Mouse (Mus musculus): ENCODE measurements at regions not wholly inside any gene's neighbourhood (a gene's known extent, or its start where the extent isn't known, plus 50 kb on each side); places are given as distances from the start of the nearest gene placed in this dataset.

DNA sequence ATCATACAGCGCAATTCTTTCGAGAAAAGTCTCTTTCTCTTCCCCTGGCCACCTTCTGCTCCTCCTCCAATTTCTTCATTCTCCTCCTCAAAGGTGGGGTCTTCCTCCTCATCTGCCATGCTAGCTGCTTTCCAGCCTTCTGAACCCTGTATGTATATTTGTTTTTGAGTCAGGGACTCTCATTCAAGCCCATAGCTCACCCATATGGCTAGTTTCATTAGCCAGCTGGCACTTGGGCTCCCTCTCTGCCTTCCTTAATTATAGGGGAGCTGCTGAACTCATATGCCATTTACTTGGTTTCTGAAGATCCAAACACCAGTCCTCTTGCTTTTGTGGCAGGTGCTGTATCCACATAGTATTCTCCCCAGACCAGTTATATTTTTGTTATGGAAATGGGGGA is 160.8 kb upstream of the Otx2 start:
- H3K4me1 ChIP-seq (ENCODE audit: control insufficient read depth, insufficient read depth, low read length): no peaks in the 10 kb centered on the region
- H3K4me3 ChIP-seq (ENCODE audit: low read depth, low read length): no peak overlapping the region
- H3K4me2 ChIP-seq (ENCODE audit: low read depth): no peak overlapping the region
- 92% methylated on average over 2 of the region's 2 CpGs for WGBS
- H3K9me3 ChIP-seq (ENCODE audit: control insufficient read depth, low read length): no peaks in the 10 kb centered on the region
- H3K9ac ChIP-seq (ENCODE audit: low read length): no peak overlapping the region
- no peak overlapping the region for H3K27ac ChIP-seq (ENCODE audit: low read depth, low read length)
- H3K36me3 ChIP-seq (ENCODE audit: control insufficient read depth, insufficient read depth, low read length): no peaks in the 10 kb centered on the region
- no peaks in the 10 kb centered on the region for H3K27me3 ChIP-seq (ENCODE audit: control insufficient read depth, insufficient read depth, low read length)
- DNase-seq (ENCODE audit: low spot score) (no peak), ATAC-seq (ENCODE audit: insufficient read depth, low FRiP score, low TSS enrichment) (no peak)

DNA sequence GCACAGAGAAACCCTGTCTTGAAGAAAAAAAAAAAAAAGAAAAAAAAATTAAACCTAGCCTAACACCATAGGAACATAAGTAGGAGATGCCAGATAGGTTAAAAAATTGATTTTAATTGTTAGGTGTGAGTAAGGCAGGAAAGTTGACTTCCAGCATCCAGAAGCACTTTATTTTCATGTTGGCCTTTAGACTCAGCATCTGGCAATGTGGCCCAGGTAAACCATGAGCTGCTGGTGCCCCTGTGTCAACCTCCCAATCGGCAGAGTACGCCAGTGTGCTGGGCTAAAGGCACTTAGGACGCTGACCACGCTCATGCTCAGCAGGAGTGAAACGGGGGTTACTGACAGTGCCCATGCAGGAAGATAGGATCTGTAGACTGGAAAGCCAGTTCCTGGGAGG is 152.8 kb upstream of the Otx2 start:
- 73% methylated on average over 5 of the region's 5 CpGs for WGBS
- no peaks in the 10 kb centered on the region for H3K36me3 ChIP-seq (ENCODE audit: control insufficient read depth, insufficient read depth, low read length)

GRCm38 (mm10) chr14:48824375-48824774 is 150.8 kb upstream of the Otx2 start:
- DNase-seq (ENCODE audit: low spot score) (no peak), ATAC-seq (ENCODE audit: insufficient read depth, low FRiP score, low TSS enrichment) (no peak)
- 77% methylated on average over 3 of the region's 3 CpGs for WGBS
- no peak overlapping the region for H3K9ac ChIP-seq (ENCODE audit: low read length)
- no peaks in the 10 kb centered on the region for H3K36me3 ChIP-seq (ENCODE audit: control insufficient read depth, insufficient read depth, low read length)
- H3K27ac ChIP-seq (ENCODE audit: low read depth, low read length): no peak overlapping the region
- no peaks in the 10 kb centered on the region for H3K4me1 ChIP-seq (ENCODE audit: control insufficient read depth, insufficient read depth, low read length)
- H3K4me3 ChIP-seq (ENCODE audit: low read depth, low read length): no peak overlapping the region
- H3K4me2 ChIP-seq (ENCODE audit: low read depth): no peak overlapping the region
- no peaks in the 10 kb centered on the region for H3K27me3 ChIP-seq (ENCODE audit: control insufficient read depth, insufficient read depth, low read length)
- H3K9me3 ChIP-seq (ENCODE audit: control insufficient read depth, low read length): no peaks in the 10 kb centered on the region

More for the DNA sequence above, 152.8 kb upstream of the Otx2 start:
- Histone ChIP-seq H3K4me3 (ENCODE audit: low read depth, low read length) (no peak overlapping the region), H3K4me2 (ENCODE audit: low read depth) (no peak overlapping the region), H3K4me1 (ENCODE audit: control insufficient read depth, insufficient read depth, low read length) (no peaks in the 10 kb centered on the region), H3K9me3 (ENCODE audit: control insufficient read depth, low read length) (no peaks in the 10 kb centered on the region), H3K27ac (ENCODE audit: low read depth, low read length) (no peak overlapping the region), H3K9ac (ENCODE audit: low read length) (no peak overlapping the region), H3K27me3 (ENCODE audit: control insufficient read depth, insufficient read depth, low read length) (no peaks in the 10 kb centered on the region)
- ATAC-seq (ENCODE audit: insufficient read depth, low FRiP score, low TSS enrichment) (no peak), DNase-seq (ENCODE audit: low spot score) (no peak)

DNA sequence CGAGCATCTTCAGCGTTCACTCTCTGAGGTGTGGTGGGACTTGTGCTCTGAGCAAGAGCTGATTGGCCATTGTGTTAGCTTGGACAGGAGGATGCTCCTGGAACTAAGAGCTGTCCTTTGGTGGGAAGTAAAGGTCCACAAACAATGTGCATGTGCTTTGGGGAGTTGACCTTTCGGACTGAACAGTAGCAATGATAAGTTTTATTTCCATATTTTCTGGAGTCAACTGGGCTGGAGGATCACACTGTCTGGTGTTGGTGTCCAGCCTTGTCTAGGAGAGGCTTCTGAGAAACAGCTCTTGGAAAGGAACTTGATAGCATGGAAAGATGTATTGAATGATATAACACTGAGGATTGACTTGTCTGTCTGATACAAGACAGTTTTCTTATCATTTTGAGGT is 142.3 kb upstream of the Otx2 start:
- no peaks in the 10 kb centered on the region for H3K27me3 ChIP-seq (ENCODE audit: control insufficient read depth, insufficient read depth, low read length)
- H3K36me3 ChIP-seq (ENCODE audit: control insufficient read depth, insufficient read depth, low read length): no peaks in the 10 kb centered on the region
- no peak overlapping the region for H3K4me3 ChIP-seq (ENCODE audit: low read depth, low read length)
- DNase-seq (ENCODE audit: low spot score): no peak
- no peaks in the 10 kb centered on the region for H3K9me3 ChIP-seq (ENCODE audit: control insufficient read depth, low read length)
- no peak overlapping the region for H3K9ac ChIP-seq (ENCODE audit: low read length)
- H3K4me2 ChIP-seq (ENCODE audit: low read depth): no peak overlapping the region
- no peak overlapping the region for H3K27ac ChIP-seq (ENCODE audit: low read depth, low read length)
- no peaks in the 10 kb centered on the region for H3K4me1 ChIP-seq (ENCODE audit: control insufficient read depth, insufficient read depth, low read length)
- ATAC-seq (ENCODE audit: insufficient read depth, low FRiP score, low TSS enrichment): no peak
- WGBS: 84% methylated on average over 3 of the region's 3 CpGs

DNA sequence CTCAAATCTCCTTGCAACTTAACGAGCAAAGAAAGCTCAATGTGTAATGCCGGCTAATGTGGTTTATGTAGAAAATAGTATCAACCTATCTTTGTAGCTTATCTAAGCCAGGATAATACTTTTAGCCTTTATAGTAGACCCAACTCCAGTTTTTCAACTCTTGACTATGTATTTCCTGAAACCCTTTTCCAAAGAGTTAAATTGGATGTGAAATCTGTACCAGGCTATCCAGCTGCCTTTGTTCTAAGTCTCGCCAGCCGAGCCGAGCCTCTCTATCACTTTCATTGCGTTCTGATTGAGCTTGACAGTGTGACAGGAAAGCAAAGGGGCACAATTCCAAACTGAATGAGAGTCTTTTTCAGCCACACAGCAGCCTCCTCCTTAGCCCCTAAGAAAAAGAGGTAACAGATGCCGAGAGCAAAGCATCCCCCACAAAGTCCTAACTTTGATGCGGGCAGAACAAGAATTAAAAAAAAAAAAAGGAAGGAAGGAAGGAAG is 141.7 kb upstream of the Otx2 start:
- no peak for ATAC-seq (ENCODE audit: insufficient read depth, low FRiP score, low TSS enrichment)

DNA sequence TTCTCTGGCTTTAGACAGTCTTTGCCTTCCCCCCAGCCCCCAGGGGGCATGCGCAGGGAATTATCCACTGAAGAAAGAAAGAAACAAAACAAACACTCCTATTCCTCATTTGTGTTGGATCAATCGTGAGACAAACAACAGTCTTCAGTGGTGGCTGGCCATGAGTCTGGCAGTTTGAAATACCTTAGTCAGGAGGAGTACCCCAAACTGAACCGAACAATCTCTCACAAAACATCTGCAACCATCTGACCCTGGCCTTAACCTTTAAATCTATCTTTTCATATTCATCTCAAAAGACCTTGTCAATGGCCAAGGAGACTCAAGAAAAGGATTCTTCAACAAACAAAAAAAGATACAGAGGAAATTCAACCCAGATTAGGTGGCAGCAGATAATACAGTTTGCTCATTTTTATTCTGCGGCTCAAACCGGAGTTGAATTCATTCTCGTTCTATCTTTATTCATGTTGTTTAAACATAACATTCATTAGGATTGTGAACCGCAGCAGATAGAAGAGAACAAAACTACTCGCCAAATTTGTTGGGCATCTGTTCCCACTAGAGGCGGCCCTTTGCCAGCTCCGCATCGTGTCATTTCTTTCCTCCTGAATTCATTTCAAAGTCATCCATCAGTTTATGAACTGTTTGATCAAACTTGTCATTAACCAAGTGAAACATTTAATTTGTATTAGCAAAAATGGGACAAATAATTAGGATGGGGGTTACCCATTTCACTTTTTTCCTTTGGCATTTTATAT is 139.3 kb upstream of the Otx2 start:
- Histone ChIP-seq H3K36me3 (ENCODE audit: control insufficient read depth, insufficient read depth, low read length) (no peaks in the 10 kb centered on the region), H3K27ac (ENCODE audit: low read depth, low read length) (no peak overlapping the region), H3K4me1 (ENCODE audit: control insufficient read depth, insufficient read depth, low read length) (no peaks in the 10 kb centered on the region), H3K9me3 (ENCODE audit: control insufficient read depth, low read length) (no peaks in the 10 kb centered on the region), H3K27me3 (ENCODE audit: control insufficient read depth, insufficient read depth, low read length) (no peaks in the 10 kb centered on the region), H3K4me2 (ENCODE audit: low read depth) (no peak overlapping the region), H3K9ac (ENCODE audit: low read length) (no peak overlapping the region), H3K4me3 (ENCODE audit: low read depth, low read length) (no peak overlapping the region)
- 85% methylated on average over 11 of the region's 11 CpGs for WGBS
- ATAC-seq (ENCODE audit: insufficient read depth, low FRiP score, low TSS enrichment): no peak
- DNase-seq (ENCODE audit: low spot score): no peak

More for the DNA sequence above, 141.7 kb upstream of the Otx2 start:
- Histone ChIP-seq H3K9ac (ENCODE audit: low read length) (no peak overlapping the region), H3K36me3 (ENCODE audit: control insufficient read depth, insufficient read depth, low read length) (no peaks in the 10 kb centered on the region), H3K4me2 (ENCODE audit: low read depth) (no peak overlapping the region), H3K4me1 (ENCODE audit: control insufficient read depth, insufficient read depth, low read length) (no peaks in the 10 kb centered on the region), H3K9me3 (ENCODE audit: control insufficient read depth, low read length) (no peaks in the 10 kb centered on the region), H3K4me3 (ENCODE audit: low read depth, low read length) (no peak overlapping the region), H3K27ac (ENCODE audit: low read depth, low read length) (no peak overlapping the region), H3K27me3 (ENCODE audit: control insufficient read depth, insufficient read depth, low read length) (no peaks in the 10 kb centered on the region)
- no peak for DNase-seq (ENCODE audit: low spot score)
- WGBS: 57% methylated on average over 8 of the region's 8 CpGs

DNA sequence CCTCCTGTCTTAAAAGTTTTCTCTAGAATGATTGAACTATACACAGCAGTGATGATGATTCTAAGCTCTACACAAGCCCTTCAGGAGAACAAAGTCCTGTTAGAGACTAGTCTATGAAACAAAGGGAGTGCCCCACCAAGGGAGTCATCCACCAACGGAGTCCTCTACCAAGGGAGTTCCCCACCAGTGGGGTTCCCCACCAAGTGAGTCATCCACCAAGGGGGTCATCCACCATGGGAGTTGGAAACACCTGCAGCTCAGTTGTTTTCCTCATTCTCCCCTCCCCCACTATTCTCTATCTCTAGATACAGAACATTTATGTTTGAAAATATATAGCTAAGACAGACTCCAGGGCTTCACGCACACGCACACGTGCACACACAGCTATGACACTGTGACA is 130.5 kb upstream of the Otx2 start:
- H3K4me3 ChIP-seq (ENCODE audit: low read depth, low read length): no peak overlapping the region
- H3K27ac ChIP-seq (ENCODE audit: low read depth, low read length): no peak overlapping the region
- ATAC-seq (ENCODE audit: insufficient read depth, low FRiP score, low TSS enrichment): no peak
- H3K4me2 ChIP-seq (ENCODE audit: low read depth): no peak overlapping the region
- no peak for DNase-seq (ENCODE audit: low spot score)
- H3K27me3 ChIP-seq (ENCODE audit: control insufficient read depth, insufficient read depth, low read length): no peaks in the 10 kb centered on the region
- H3K36me3 ChIP-seq (ENCODE audit: control insufficient read depth, insufficient read depth, low read length): no peaks in the 10 kb centered on the region
- H3K9ac ChIP-seq (ENCODE audit: low read length): no peak overlapping the region
- no peaks in the 10 kb centered on the region for H3K9me3 ChIP-seq (ENCODE audit: control insufficient read depth, low read length)
- 88% methylated on average over 4 of the region's 4 CpGs for WGBS
- no peaks in the 10 kb centered on the region for H3K4me1 ChIP-seq (ENCODE audit: control insufficient read depth, insufficient read depth, low read length)

- 46% methylated on average over 14 of the region's 14 CpGs for WGBS
- no peaks in the 10 kb centered on the region for H3K27me3 ChIP-seq (ENCODE audit: control insufficient read depth, insufficient read depth, low read length)
- no peak overlapping the region for H3K4me2 ChIP-seq (ENCODE audit: low read depth)
- no peaks in the 10 kb centered on the region for H3K4me1 ChIP-seq (ENCODE audit: control insufficient read depth, insufficient read depth, low read length)
- no peak for ATAC-seq (ENCODE audit: insufficient read depth, low FRiP score, low TSS enrichment)
- H3K9me3 ChIP-seq (ENCODE audit: control insufficient read depth, low read length): no peaks in the 10 kb centered on the region
- no peak for DNase-seq (ENCODE audit: low spot score)
- H3K9ac ChIP-seq (ENCODE audit: low read length): no peak overlapping the region
- H3K4me3 ChIP-seq (ENCODE audit: low read depth, low read length): no peak overlapping the region
- no peak overlapping the region for H3K27ac ChIP-seq (ENCODE audit: low read depth, low read length)
- H3K36me3 ChIP-seq (ENCODE audit: control insufficient read depth, insufficient read depth, low read length): no peaks in the 10 kb centered on the region
Observed at GRCm38 (mm10) chr14:48801283-48801682, 127.7 kb upstream of the Otx2 start.

- Histone ChIP-seq H3K4me2 (ENCODE audit: low read depth) (no peak overlapping the region), H3K36me3 (ENCODE audit: control insufficient read depth, insufficient read depth, low read length) (no peaks in the 10 kb centered on the region), H3K27ac (ENCODE audit: low read depth, low read length) (no peak overlapping the region), H3K4me3 (ENCODE audit: low read depth, low read length) (no peak overlapping the region), H3K9me3 (ENCODE audit: control insufficient read depth, low read length) (no peaks in the 10 kb centered on the region), H3K27me3 (ENCODE audit: control insufficient read depth, insufficient read depth, low read length) (no peaks in the 10 kb centered on the region), H3K9ac (ENCODE audit: low read length) (no peak overlapping the region), H3K4me1 (ENCODE audit: control insufficient read depth, insufficient read depth, low read length) (no peaks in the 10 kb centered on the region)
- ATAC-seq (ENCODE audit: insufficient read depth, low FRiP score, low TSS enrichment): no peak
- 42% methylated on average over 5 of the region's 5 CpGs for WGBS
- DNase-seq (ENCODE audit: low spot score): no peak
Observed at GRCm38 (mm10) chr14:48800857-48801256, 127.2 kb upstream of the Otx2 start.

All from neural tube, embryonic 11.5 days (tissue).